Mouse (Mus musculus) spleen, postnatal 36 days (tissue): ENCODE measurements around the gene Insm1.

ENCODE experiments used
- DNase-seq, 2 experiments: peaks; one replicate each; pipeline ENCODE4 v3.0.0; 2022; ENCODE audit warnings: low spot score in 2 of 2, mixed read lengths in 1 of 2

The Insm1 gene

DNA sequence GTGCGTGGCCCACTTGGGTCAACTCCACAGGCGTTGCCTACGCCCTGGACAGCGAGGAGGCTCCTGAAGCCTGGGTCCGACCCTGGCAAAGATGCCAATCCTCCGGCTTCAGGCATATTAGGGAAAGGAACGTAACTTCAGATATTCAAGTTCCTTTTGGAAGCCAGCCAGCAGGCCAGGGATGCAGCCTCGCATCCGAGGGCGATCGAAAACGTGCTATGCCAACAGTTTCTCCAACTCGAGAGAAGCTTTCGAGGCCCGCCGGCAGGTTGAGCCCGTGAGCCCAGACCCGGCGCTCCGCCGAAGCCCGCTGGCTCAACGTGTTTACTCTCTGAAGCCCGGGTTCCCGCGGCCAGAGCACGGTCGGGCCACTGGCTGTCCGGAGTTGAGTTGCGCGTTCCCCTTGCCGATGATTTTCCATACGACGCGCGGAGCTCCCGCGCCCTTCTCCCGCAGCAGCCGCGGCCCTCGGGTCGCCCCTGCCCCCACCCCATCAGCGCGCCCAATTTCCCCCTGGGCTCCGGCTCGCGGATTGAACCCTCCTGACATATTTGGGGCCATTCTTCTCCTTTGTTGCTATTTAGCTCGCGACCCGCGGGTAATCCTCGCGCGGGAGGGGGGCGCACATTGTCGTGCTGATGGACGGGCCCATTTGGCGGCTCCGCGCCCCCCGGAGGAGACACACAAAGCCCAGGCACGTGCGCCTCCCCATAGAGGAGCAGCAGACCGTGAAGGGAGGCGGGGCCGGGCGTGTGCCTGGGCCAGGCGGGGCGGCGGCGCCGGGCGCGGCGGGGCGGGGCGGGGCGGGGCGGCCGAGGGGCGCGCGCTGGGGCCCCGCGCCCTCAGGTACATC, at the start of gene Insm1:
Insm1 (plus strand) TSS at position 846 of the 853 bp plus-strand sequence.
- peak in 1 of 2 experiments; percentile 20 for DNase-seq

GRCm38 (mm10) chr2:146172106-146172505, 49.6 kb upstream of the Insm1 start:
- DNase-seq = no peak

- DNase-seq = no peak
These were observed 47.5 kb upstream of the Insm1 start for GRCm38 (mm10) chr2:146174173-146174572.

- DNase-seq = no peak
These were observed 43.0 kb upstream of the Insm1 start for GRCm38 (mm10) chr2:146178718-146179117.

DNA sequence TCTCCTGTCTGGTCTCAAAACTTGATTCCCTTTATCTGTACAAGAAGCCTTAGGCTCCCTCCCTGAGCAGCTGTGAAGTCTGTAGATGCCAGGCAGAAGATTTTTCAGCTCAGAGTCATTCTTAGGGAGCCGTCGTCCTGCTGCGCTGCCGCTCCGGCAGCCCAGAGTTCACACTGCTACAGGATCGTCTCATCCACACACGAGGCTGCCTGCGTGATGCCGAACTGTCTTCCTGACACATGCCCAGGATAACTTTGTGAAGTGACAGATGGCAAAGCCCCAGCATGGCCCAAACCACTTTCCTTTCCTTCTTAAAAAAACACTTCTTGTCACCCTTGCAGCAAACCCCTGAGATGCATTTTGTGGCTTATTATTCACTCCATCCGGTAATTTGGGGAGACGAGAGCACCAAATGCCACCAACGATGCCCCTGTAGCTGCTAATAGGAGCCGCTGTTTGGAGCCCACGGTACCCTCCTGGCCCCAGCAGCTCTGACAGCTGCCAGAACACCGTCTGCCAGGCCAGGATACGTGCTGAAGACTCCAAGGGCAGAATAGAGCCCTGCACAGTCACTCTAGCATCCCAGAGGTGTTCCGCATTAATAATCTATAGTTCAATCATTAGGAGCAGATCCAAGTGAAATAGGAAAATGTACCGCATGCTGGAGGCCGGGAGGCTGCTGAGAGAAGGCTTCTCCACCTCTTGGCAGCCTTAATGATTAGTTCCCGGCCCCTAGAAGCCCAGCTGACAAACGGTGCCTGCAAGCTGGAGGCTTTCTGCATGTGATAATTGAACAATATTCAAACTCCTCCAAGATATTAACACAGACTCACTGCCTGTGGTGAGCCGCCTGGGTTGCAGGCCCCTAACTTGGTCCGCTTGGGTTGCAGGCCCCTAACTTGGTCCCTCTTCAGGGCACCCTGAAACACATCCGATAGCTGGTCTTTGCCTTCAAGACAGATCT, 37.6 kb upstream of the Insm1 start:
- DNase-seq = no peak

GRCm38 (mm10) chr2:146196126-146196525, 25.6 kb upstream of the Insm1 start:
- no peak for DNase-seq

DNA sequence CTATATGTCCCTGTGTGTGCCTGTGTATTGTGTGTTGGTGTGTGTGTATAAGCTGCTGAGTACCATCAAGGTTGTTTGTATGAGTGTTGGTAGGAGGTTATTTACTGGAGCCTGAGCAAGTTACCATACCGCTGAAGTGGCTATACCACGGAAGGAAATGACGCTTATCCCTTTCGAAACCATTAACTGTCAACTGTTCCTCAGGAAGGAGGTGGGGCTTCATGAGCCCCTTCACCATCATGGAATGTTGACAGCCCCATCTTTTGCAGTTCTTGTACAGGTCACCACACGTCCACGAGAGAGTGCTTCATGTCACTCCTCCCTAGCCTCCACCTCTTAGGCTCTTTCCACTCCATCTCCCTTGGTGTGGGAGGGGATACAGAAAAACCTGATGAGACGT, 23.8 kb upstream of the Insm1 start:
- no peak for DNase-seq

DNA sequence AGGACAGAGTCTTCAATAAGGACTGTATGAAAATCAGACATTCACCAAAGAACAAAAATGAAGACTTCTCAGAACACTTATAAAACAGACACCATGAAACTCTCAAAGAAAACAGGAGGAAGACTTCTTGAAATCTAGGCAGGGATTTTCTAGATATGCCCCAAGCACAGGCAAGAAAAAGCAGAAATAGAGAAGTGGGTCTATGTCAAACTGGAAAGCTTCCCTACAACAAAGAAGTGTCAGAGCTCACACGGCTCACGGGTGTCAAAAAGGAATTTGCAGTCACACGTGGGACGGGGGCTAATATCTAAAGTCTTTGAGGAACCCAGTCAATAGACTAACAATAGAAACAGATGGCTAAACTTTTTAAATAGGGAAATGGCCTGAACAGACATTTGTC, 10.8 kb upstream of the Insm1 start:
- no peak for DNase-seq

- peak in 1 of 2 experiments; percentile 14 for DNase-seq
These were observed 7.0 kb upstream of the Insm1 start for GRCm38 (mm10) chr2:146214715-146215114.

- DNase-seq = no peak
These were observed 5.3 kb upstream of the Insm1 start for GRCm38 (mm10) chr2:146216111-146217064.

- DNase-seq = no peak
These were observed 4.3 kb upstream of the Insm1 start for GRCm38 (mm10) chr2:146217227-146217980.

- no peak for DNase-seq
These were observed 3.5 kb upstream of the Insm1 start for GRCm38 (mm10) chr2:146218161-146218691.

GRCm38 (mm10) chr2:146218881-146219535, 2.7 kb upstream of the Insm1 start:
- no peak for DNase-seq

- no peak for DNase-seq
These were observed 1.9 kb upstream of the Insm1 start for GRCm38 (mm10) chr2:146219791-146220190.

GRCm38 (mm10) chr2:146220591-146221075, 1.1 kb upstream of the Insm1 start:
- DNase-seq = no peak

DNA sequence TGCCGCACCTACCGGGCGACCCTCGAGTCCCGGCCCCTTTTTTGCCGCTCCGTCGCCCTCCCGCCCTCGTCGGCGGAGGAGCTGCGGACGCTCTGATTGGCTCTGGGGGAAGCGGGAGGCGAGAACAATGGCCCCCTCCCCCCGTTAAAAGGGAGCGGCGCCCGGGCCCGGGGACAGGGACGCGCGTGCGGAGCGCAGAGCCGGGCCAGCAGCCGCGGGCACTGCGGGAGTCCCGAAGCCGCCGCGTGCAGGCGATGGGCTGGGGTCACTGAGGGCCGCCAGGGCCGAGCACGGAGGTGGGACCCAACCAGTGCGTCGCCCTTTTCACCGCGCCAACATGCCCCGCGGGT, 183 bp downstream of the Insm1 start:
- no peak for DNase-seq

GRCm38 (mm10) chr2:146222279-146223175, 806 bp downstream of the Insm1 start:
- DNase-seq = no peak

DNA sequence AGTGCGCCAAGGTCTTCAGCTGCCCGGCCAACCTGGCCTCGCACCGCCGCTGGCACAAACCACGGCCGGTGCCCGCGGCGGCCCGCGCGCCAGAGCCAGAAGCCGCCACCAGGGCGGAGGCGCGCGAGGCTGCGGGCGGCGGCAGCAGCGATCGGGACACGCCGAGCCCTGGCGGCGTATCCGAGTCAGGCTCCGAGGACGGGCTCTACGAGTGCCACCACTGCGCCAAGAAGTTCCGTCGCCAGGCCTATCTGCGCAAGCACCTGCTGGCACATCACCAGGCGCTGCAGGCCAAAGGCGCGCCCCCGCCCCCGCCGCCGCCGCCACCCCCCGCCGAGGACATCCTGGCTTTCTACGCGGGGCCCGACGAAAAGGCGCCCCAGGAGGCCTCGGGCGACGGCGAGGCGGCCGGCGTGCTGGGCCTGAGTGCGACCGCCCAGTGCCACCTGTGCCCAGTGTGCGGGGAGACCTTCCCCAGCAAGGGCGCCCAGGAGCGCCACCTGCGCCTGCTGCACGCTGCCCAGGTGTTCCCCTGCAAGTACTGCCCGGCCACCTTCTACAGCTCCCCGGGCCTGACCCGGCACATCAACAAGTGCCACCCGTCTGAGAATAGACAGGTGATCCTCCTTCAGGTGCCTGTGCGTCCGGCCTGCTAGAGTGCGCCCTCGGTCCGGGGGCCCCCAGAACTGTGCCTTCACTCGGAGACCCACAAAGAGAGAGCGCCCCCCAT, 1.6 kb downstream of the Insm1 start:
- DNase-seq = no peak
